Mouse (Mus musculus) E14TG2a.4 (cell line): ENCODE measurements around the gene Csde1.

Source experiments
- CTCF ChIP-seq: conservative IDR thresholded peaks from 2 replicates; pipeline ENCODE4 v1.5.1; 2014; ENCODE audit warnings: low read length
- NANOG ChIP-seq: IDR thresholded peaks from 2 replicates; pipeline ENCODE4 v1.6.1; 2014; ENCODE audit warnings: borderline replicate concordance, low read length, mixed read lengths
- POU5F1 ChIP-seq: IDR thresholded peaks from 2 replicates; pipeline ENCODE4 v1.6.1; 2014; ENCODE audit warnings: low read length, borderline replicate concordance

- TF ChIP-seq CTCF (no peak), POU5F1 (no peak), NANOG (no peak)
Measured at GRCm38 (mm10) chr3:103019462-103019861, 764 bp upstream of the Csde1 start.
